Mouse (Mus musculus): ENCODE results near the gene Cth.

GRCm38 (mm10) chr3:157971151-157971550 is 46.3 kb upstream of the Cth start:
- TF ChIP-seq CTCF (IDR thresholded peaks at IDR 0.05; ENCODE audit: borderline replicate concordance, control insufficient read depth, extremely low read depth, insufficient read depth, low read length, poor library complexity) = no peak
- no peak for TF ChIP-seq POLR2A (IDR thresholded peaks at IDR 0.05; ENCODE audit: control insufficient read depth, extremely low read depth, insufficient read depth, low read length, poor library complexity)
